Mouse (Mus musculus) testis, adult 10 weeks (tissue): ENCODE measurements around the gene Tmem167b. TPM values are rescaled to one million over a fixed set of nuclear protein-coding genes. Genes with fewer than 3 reads are reported as not detected.

ENCODE experiments used
- polyA plus RNA-seq: library from polyadenylated mRNA; stranded (reverse); fragments of 350-450 nt; fragmentation: Illumina TruSeq; extraction: RNeasy Lipid Tissue Mini Kit (QIAGEN cat#74804); gene quantifications from one replicate; pipeline ENCODE4 v1.2.3, GENCODE M21; 2014; ENCODE audit warnings: low read depth, low replicate concordance

Gene Tmem167b
- 26.8 TPM for polyA plus RNA-seq

DNA sequence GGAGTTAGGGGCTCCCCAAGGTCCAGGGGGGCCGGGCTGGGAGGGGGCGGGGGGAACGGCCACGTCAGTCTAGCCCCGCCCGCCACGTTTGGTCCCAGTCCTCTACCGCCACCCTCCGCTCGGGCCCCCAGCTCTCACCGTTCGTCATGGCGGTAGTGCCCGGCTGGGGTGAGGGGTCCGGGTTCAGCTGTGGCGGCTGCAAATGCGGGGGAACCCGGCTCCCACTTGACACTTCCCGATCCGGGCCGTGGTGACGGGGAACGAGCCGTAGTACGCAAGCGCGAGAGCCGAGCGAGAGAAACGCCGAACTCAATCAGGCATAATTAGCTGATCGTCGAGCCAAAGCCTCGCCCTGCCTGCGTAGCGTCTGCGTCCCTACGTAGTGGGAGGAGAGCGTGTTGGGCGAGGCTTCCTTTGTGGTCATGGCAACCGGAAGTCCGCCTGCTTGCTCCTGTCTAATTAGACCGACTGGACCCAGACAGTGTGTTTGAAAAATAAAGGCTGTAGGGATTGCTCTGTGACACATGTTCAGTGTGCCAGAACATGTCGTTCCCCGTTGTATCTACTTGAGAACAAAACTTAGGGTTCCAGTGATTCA lies at the start of gene Tmem167b:
Gene Tmem167b, minus strand, starts transcription at position 334 of the 598 bp plus-strand sequence.

GRCm38 (mm10) chr3:108590786-108591529 lies 28.7 kb upstream of the Tmem167b start, which contains the start of gene Wdr47:
TSS of gene Wdr47 (plus strand) at chr3:108591279.

GRCm38 (mm10) chr3:108571443-108572294 lies 9.4 kb upstream of the Tmem167b start, which contains the start of gene Taf13:
TSS of gene Taf13 (plus strand) at chr3:108571698.

GRCm38 (mm10) chr3:108536517-108537260 lies 25.6 kb downstream of the Tmem167b start, which contains the start of gene 5330417C22Rik:
TSS of gene 5330417C22Rik (minus strand) at chr3:108536536.

DNA sequence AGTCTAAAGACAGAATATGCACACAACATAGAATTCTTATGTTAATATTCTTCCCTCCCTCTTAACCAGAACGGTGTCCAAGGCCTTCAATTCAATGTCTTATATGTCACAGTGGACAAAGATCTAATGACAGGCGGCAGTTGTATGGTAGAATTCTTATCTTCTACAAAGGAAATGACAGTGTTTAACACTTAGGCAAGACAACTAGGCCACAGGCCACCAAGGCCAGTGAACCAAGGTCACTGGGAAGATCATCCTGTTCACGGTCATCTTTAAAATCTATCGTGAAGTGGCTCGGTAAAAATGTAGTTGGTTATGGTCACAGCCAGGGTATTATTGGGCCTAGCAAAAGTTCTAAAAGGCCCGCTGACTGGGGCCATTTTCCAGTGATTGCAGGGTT lies 28.3 kb downstream of the Tmem167b start, which contains the start of gene 1700013F07Rik:
Gene 1700013F07Rik, plus strand, starts transcription at position 200 of the 400 bp plus-strand sequence.

Other genes with a start within 250 kb of the Tmem167b start
- not detected for gene Mybphl, start 197.6 kb downstream of the Tmem167b start, polyA plus RNA-seq
- gene Psrc1, start 178.6 kb downstream of the Tmem167b start, polyA plus RNA-seq = not detected
- gene Celsr2, start 146.9 kb downstream of the Tmem167b start, polyA plus RNA-seq = 0.48 TPM
- 6.2 TPM for gene Sars, start 117.3 kb downstream of the Tmem167b start, polyA plus RNA-seq
- gene 1700013F07Rik, start 28.3 kb downstream of the Tmem167b start, polyA plus RNA-seq = 359 TPM
- gene 5330417C22Rik, start 25.9 kb downstream of the Tmem167b start, polyA plus RNA-seq = 43.2 TPM
- 89.3 TPM for gene Taf13, start 9.2 kb upstream of the Tmem167b start, polyA plus RNA-seq
- 69.3 TPM for gene Wdr47, start 28.8 kb upstream of the Tmem167b start, polyA plus RNA-seq
- gene Clcc1, start 91.4 kb upstream of the Tmem167b start, polyA plus RNA-seq = 20.2 TPM
- gene Gpsm2, start 159.8 kb upstream of the Tmem167b start, polyA plus RNA-seq = 12.3 TPM
- 48.3 TPM for gene Aknad1, start 177.2 kb upstream of the Tmem167b start, polyA plus RNA-seq